Mouse (Mus musculus) spleen, postnatal 14 days (tissue): Measurements from ENCODE around the gene Commd1.

ENCODE experiments used
- DNase-seq, 2 experiments: peaks; one replicate each; pipeline ENCODE4 v3.0.0; 2021 to 2022; ENCODE audit warnings: low spot score in 2 of 2

Gene Commd1

DNA sequence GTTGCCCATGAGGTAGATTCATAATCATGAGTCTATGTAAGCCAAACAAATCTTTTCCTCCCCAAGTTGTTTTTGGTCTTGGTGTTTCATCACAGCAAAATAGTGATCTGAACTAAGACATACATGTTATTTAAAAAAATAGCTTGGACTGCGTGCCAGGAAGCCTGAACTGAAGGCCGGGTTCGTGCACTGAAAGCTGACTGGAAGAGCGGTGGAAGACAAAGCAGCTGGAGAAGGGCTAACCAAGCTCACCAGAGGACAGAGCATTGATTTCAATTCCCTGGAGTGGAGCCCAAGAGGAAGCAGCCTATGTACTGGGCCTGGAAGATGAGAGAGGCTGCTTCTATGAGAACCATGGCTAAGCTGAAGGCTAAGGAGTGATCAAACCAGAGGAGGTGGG, 95.2 kb downstream of the Commd1 start:
- no peak for DNase-seq

DNA sequence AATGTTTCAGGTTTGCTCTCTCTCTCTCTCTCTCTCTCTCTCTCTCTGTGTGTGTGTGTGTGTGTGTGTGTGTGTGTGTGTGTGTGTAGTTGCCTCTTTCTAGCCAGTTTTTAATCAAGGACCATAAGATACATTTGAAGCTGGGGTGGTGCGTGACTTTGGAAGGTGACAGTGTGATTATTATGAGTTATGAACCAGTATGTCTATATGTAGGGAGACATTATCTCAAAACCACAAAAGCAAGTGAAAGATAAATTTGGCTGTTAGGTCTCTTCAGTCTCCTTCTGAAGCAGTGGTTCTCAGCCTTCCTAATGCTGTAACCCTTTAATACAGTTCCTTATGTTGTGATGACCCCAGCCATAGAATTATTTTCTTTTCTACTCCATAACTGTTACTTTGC, 96.8 kb downstream of the Commd1 start:
- no peak for DNase-seq

GRCm38 (mm10) chr11:22883676-22884075, 98.5 kb downstream of the Commd1 start:
- DNase-seq: no peak

DNA sequence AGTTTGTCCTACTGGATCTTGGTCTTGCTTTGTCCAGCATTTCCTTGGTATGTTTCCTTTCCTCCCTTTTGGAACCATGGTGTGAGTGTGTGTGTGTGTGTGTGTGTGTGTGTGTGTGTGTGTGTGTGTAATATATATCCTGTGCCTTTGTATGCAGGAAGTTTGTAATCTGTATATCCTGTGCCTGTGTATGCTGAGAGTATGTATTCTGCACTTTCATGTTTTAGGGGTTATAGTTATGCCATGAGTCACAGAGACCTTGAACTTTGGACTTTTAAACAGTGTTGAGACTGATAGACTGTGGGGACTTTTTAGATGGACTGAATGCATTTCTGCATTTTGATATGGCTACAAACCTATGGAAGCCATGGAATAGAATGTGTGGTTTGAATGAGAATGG, 99.3 kb downstream of the Commd1 start:
- no peak for DNase-seq

DNA sequence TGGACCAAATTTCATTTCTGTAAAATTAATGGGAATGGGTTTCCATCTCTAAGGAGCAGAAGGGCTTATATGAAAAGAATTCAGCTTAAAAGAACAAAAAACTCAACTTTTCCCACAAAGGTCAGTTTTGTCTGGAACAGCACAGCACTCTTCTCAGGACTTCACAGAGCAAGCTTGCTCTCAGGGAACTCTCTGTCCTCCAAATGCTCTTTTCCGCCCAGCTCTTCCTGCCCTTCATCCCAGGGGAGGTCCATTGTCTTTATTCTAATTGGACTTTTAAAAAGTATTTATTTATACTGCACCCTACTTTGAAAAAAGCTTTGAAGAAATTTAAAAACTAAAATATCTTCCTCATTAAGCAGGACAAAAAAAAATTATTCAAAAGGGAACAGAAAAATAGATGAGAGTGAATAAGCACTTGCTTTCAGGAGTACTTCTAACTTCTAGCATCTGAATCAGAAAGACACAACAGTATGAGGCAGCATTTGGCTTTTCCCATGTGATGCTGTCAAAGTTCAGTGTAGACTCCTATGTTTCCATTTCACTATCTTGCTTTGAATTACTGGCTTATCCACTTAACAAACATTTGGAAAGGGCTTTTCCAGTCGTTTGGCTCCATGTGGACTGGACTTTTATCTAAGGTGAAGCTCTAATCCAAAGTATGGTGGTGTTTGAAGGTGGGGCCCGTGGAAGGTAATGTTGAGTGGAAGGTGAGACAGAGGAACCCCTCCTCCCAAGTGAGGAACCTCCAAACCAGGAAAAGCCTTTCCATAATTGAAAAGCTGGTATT, 101.6 kb downstream of the Commd1 start:
- no peak for DNase-seq

DNA sequence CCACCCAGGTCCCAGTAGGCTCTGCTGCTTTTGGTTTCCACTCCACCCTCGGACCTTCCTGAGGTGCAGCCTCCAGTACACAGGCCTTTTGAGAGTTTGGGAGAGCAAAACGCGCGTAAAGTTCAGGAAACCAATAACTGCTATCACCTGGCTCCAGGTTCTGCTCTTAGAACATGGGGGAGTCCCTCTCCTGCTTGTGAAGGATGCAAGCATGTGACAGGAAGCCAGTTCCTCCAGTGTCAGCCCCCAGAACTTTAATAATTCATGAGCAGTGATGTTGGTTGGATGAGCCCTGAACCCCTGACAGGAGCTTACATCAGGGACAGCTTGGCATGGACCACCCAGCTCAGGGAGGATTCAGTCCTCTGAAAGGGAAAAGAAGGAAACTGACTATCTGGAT, 102.5 kb downstream of the Commd1 start:
- DNase-seq: no peak

DNA sequence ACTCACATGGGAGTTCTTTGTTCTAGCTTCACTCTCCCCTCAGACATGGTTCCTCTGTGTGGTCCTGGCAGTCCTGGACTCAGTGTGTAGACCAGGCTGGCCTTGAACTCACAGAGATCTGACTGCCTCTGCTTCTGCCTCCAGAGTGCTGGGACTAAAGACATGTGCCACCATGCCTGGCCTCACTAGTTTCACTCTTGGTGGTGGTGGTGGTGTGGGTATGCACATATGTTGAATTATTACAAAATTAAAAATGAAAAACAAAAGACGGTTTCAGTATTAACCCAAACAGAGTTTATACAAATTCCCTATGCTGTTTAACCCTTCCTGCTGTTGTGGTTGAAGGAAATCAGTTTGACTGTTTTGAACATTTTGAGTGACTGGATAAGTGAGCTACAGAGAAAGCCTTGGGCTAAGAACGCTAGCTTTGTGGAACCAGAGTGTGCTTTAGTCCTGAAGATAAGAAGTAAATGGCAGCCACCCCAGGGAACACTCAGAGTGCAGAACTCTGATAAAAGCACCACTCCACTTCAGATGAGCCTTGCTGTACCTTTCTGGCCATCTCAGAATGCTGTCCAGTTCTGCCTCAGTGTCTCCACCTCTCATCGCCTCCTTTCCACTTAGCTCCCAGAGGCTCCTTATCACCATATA, 105.4 kb downstream of the Commd1 start:
- DNase-seq: no peak

DNA sequence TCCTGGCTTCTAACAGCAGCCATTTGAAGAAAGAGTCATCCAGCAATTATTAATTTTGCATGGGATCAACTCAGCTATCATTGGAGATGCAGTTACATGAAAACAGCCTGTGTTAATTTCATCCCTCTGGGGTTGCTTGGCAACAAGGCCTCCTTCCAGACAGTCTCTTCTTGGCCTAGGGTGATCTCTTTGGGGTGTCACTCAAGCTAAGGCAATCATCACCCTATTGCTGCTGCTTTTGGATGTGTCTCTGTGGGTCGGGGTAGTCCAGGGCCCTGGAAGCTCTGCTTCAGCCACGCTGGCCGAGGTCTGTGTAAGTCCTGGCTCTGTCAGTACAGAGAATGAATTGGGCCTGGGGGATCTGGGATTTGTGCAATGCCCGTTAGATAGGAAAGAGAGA, 106.9 kb downstream of the Commd1 start:
- no peak for DNase-seq

DNA sequence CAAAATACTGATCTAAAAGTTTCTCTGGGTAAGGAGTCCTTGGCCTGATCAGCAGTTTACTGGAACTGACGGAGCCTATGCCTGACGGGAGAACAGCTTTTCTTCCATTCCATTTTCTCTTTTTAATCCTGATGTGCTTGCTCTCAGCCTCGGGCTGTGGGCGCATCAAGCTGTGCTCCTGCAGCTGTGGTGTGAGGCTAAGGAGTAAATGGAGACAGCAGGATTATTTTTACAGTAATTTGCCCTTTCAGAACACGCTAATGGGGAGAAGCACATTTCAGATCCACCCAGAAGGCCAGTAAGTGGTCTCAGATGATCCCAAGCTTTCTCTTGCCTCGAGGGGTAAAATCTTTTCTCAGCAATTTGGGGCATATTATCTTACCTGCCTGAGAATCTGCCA, 107.4 kb downstream of the Commd1 start:
- no peak for DNase-seq

- DNase-seq: no peak
Measured at GRCm38 (mm10) chr11:22873383-22873782, 108.8 kb downstream of the Commd1 start.

- no peak for DNase-seq
Measured at GRCm38 (mm10) chr11:22872307-22872680, 109.9 kb downstream of the Commd1 start.

DNA sequence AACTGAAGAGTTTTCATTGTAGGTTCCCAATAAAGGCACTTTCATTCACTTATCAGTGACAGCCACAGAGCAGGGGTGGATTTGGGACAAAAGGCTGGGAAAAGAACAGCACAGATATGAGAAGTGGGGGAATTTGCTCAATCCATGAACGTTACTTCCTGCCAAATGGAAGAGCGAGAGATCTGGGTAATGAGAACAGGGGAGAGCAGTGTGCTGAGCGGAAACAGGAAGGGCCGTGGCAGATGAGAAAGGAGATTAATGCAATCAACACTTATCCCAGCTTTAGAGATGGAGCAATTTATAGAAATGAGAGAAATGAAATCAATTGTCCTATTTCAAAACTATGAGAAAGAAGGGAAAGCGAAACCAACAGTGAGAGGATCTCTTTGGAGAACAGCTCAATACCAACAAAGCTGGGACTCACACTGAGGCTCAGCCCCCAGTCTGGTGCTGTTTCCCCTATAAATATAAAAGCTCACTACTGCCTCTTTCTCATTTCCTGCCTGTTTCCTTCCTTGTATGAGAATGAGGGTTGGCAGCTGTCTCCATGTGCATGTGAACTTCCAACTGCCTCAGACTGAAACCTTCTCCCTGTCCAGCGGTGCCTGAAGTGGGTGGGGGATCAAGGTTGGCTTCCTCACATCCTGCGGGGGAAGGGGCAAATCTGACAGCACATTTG, 110.4 kb downstream of the Commd1 start:
- DNase-seq: no peak

DNA sequence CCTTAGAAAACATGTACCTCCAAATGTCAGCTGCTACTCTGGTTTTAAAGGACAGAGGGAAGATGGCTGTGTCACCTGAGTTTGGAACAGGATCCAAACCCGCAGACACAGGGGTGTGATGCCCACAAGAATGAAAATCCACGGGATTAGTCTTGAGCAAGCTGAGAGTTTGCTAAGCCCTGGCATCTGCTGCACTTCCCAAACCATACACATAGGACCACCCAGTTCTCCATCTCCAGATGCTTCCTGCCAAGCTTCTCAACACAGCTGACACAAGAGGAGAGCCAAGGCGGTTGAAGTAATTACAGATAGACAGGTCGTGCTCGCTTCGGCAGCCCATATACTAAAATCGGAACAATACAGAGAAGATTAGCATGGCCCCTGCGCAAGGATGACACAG, 113.6 kb downstream of the Commd1 start:
- DNase-seq: no peak

DNA sequence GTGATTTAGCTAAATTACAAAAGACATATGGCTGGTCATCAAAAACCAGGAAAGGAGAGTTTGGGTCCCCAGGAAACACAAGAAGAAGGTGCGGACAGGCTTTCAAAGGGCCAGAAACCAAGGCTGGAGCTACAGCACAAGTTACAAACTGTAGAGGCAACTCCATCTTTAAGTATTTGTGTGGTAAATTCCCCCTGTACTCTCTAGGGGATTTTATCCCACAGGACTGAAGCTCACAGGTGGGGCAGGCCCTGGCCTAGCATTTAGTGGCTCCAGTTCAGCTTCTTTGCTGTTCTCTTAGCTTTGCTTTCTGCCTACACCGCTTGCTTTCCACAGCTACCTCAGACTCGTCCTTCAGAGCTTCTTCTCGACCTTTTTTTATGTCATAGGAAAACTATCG, 114.5 kb downstream of the Commd1 start:
- DNase-seq: no peak

- DNase-seq: no peak
Measured at GRCm38 (mm10) chr11:22865635-22866246, 116.4 kb downstream of the Commd1 start.

DNA sequence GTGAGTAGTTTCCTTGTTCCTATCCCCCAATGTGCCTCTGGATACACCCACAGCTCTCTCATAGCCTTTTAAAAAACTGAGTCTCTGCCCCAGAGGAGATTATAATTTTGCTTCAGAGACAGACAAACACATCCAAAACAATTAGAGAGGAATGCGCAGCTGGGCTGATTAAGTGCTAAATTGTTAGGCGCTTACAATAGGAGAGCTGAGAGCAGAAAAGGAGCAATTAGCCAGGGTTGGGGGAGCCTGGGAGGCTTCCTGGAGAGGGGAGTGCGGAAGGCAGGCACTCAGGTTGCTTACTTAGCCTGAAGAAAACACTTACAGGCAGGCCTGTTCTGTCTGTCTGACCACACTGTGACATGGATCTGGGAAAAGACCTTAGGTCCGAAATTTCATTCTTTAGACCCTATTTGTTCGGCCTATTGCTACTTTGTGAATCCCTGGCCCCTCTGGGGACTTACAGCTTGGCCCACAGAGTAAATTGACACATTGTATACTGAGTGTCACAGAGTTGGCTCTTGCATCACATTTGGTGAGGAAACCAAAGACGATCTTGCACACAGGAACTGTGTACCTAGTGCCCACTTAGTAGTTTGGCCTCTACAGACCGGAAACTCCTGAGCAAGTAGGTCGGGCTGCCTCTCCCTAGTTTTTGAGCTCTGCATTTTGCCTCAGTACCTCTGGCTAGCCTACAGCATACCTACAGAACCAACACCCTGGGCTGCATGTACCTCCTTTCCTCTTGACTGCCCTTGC, 117.7 kb downstream of the Commd1 start:
- no peak for DNase-seq

- no peak for DNase-seq
Measured at GRCm38 (mm10) chr11:22863581-22863980, 118.6 kb downstream of the Commd1 start.

DNA sequence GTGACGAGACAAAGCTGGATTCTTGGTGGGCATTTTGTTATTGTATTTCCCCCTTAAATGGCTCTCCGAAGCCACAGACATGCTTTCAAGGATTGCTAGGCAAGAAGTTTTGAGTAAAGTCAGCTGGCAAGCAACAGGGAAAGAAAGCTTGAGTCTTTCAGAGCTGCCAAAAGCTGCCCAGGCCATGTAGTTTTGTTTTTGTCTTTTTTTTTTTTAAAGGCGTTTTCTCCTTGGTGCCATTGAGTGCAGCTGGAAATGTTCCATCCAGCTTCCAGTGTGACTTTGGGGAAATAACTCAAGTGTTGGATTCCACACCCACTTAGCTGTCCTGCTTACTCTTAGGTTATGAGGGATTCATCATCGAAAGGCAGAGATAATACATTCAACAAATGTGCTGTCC, 120.9 kb downstream of the Commd1 start:
- no peak for DNase-seq

DNA sequence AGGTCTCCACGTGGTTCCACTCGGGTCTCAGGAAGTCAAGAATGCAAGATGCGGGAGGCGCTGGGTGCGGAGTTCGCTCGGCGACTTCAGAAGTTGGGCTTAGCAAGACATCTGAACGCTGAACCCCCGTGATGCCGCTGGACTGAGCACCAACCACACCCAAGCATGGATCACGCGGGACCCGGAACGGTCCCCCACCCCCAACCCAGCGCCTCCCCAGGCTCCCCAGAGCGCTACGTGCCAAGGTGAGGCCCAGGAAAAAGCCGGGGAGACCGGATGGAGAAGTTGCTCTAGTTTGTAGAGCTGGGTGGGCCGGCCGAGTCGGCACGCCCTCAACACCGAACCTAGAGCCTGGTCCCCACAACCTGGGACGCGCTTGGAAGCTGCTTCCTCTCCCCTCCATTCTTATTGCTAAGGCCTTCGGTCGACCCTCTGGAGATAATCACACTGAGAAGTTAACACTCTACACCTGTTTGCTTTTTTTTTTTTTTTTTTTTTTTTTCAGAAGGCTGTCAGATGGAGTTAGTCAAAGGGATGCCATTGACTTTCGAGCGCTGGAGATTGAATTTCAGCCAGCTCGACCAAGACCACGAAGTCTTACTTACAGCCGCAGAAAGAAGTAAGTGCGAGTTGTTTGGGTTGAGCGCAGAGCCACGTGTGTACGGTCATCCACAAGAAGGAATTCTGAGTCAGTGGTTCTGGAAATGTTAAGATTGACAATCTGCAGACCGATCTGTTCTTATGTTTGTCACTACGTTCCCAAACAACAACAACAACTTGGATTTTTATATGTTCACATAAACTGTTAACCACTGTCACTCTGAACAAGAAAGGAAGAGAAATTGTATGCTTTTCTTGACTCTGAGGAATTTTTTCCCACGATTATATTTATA, 121.6 kb downstream of the Commd1 start, which contains the start of gene B3gnt2:
Gene B3gnt2 (minus strand): TSS at position 627 of the 893 bp plus-strand sequence.
- DNase-seq: no peak

- peak; percentile 71 to 82 for DNase-seq
Measured at GRCm38 (mm10) chr11:22859633-22860334, 122.4 kb downstream of the Commd1 start.
